Mouse (Mus musculus) liver, postnatal 0 days (tissue): Measurements from ENCODE around the gene Rasgrp3. TPM values are rescaled to one million over a fixed set of nuclear protein-coding genes. Genes with fewer than 3 reads are reported as not detected.

ENCODE experiments used
- ATAC-seq: fragments of 200-750 bp; cut with Nextera tagmentation; 2 replicates; pipeline ENCODE4 v1.8.0; 2017; ENCODE audit warnings: mild to moderate bottlenecking, moderate library complexity
- DNase-seq: peaks from one replicate; pipeline ENCODE4 v3.0.0-alpha.2; 2016
- H3K27ac ChIP-seq: fragments of 300-500 bp; sonication (generic); 2 replicates; pipeline ENCODE4 v1.5.1; 2014; ENCODE audit warnings: antibody characterized with exemption, moderate library complexity, mild to moderate bottlenecking, low read depth
- H3K27me3 ChIP-seq: fragments of 300-500 bp; sonication (generic); 2 replicates; pipeline ENCODE4 v1.6.1; 2014; ENCODE audit warnings: low read length, control low read depth, mixed read lengths; ENCODE audit not compliant: insufficient read depth
- H3K36me3 ChIP-seq: fragments of 300-500 bp; sonication (generic); replicated peaks from 2 replicates; pipeline ENCODE4 v1.6.1; 2014; ENCODE audit warnings: mild to moderate bottlenecking, control low read depth, low read length, moderate library complexity, mixed read lengths; ENCODE audit not compliant: insufficient read depth
- H3K4me1 ChIP-seq: fragments of 300-500 bp; sonication (generic); 2 replicates; pipeline ENCODE4 v1.6.1; 2014; ENCODE audit warnings: antibody characterized with exemption, mild to moderate bottlenecking, control low read depth; ENCODE audit not compliant: insufficient read depth
- H3K4me2 ChIP-seq: fragments of 300-500 bp; sonication (generic); 2 replicates; pipeline ENCODE4 v1.6.1; 2014; ENCODE audit warnings: low read depth, mild to moderate bottlenecking, low read length, moderate library complexity, mixed read lengths
- H3K4me3 ChIP-seq: fragments of 300-500 bp; sonication (generic); 2 replicates; pipeline ENCODE4 v1.5.1; 2014; ENCODE audit warnings: low read depth, low read length
- H3K9ac ChIP-seq: fragments of 300-500 bp; sonication (generic); replicated peaks from 2 replicates; pipeline ENCODE4 v1.6.1; 2014; ENCODE audit warnings: mild to moderate bottlenecking, moderate library complexity
- H3K9me3 ChIP-seq: fragments of 300-500 bp; sonication (generic); 2 replicates; pipeline ENCODE4 v1.6.1; 2016; ENCODE audit warnings: mild to moderate bottlenecking, control low read depth, low read length, mixed read lengths
- CTCF ChIP-seq: sonication (generic); IDR thresholded peaks from 2 replicates; pipeline ENCODE4 v1.5.1; 2016; ENCODE audit warnings: antibody characterized with exemption, low read depth
- EP300 ChIP-seq: IDR thresholded peaks from 2 replicates; pipeline ENCODE4 v1.6.1; 2016; ENCODE audit warnings: antibody characterized with exemption, low read depth, mild to moderate bottlenecking
- WGBS: fragments of 180-500 bp; shearing (Covaris S2); extraction: QIAGEN DNeasy Blood & Tissue Kit; methylation state at CpG from one replicate; pipeline ENCODE4 v1.1.7; 2014; ENCODE audit not compliant: insufficient replicate concordance; 5-methylcytosine and 5-hydroxymethylcytosine counted together
- polyA plus RNA-seq: library from polyadenylated mRNA; unstranded; fragments of >200 nt; fragmentation: Nextera tagmentation; extraction: Ambion mirVana; gene quantifications from 2 replicates; pipeline ENCODE4 v1.2.1, GENCODE M21; 2015

The Rasgrp3 gene
- polyA plus RNA-seq, 1 experiment from 2014 or later, result 4.1 TPM

DNA sequence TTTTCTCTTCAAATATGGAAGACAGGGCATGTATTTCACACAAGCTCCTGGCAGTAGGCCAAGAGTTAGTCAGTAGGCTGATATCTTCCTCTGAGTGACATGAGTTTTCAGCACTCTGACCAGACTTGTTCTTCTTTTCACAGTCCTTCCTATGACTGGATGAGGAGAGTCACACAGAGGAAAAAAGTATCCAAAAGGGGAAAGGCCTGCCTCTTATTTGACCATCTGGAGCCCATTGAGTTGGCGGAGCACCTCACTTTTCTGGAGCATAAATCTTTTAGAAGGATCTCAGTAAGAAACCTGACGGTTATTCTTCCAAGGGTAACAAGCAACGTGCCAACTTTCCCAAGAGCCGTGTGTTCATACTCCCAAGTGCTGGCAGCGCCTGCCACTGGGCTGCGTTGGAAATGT, 62.5 kb downstream of the Rasgrp3 start:
- Histone ChIP-seq H3K27ac (no peak overlapping the region), H3K9ac (no peak overlapping the region), H3K36me3 (no peaks in the 10 kb centered on the region), H3K4me3 (no peak overlapping the region), H3K9me3 (no peaks in the 10 kb centered on the region), H3K27me3 (no peaks in the 10 kb centered on the region), H3K4me2 (no peak overlapping the region), H3K4me1 (no peaks in the 10 kb centered on the region)
- DNase-seq (no peak), ATAC-seq (no peak)
- TF ChIP-seq EP300, result no peak
- 91% methylated on average over 6 of the region's 6 CpGs for WGBS

DNA sequence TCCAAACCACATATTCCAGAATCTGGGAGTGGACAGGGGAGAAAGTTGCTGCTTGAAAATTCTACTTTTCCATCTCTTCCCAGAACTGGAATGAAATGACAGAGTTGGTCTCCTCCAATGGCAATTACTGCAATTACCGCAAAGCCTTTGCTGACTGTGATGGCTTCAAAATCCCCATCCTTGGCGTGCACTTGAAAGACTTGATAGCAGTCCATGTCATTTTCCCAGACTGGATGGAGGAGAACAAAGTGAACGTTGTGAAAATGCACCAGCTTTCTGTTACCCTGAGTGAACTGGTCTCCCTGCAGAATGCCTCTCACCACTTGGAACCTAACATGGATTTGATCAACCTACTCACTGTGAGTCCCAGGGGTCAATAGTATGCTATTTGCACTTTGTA, 67.3 kb downstream of the Rasgrp3 start:
- ATAC-seq (no peak), DNase-seq (no peak)
- Histone ChIP-seq H3K9ac (no peak overlapping the region), H3K9me3 (no peaks in the 10 kb centered on the region), H3K4me3 (no peak overlapping the region), H3K4me1 (no peaks in the 10 kb centered on the region), H3K27me3 (no peaks in the 10 kb centered on the region), H3K27ac (no peak overlapping the region), H3K4me2 (no peak overlapping the region), H3K36me3 (no peaks in the 10 kb centered on the region)
- WGBS, result 75% methylated on average over 3 of the region's 3 CpGs
- TF ChIP-seq EP300 (no peak), CTCF (no peak)

DNA sequence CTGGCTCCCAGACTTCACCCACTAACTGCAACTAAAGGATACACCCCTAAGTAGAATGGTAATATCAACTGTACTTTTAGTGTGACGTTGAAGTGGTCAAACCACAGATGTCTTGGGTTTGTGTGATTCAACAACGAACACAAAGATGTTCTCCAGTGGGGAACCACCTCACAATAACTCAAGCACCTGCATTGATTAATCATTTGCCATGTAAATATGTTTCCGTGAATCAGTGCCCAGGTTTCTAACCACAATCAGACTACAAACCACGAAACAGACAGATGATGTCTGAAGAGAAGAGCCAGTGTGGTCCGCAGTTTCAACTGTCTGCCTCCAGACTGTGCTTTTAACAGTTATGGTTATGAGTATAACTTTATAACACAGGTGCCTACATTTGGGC, 69.4 kb downstream of the Rasgrp3 start:
- DNase-seq (no peak), ATAC-seq (no peak)
- Histone ChIP-seq H3K36me3 (no peaks in the 10 kb centered on the region), H3K4me1 (no peaks in the 10 kb centered on the region), H3K4me3 (no peak overlapping the region), H3K27me3 (no peaks in the 10 kb centered on the region), H3K4me2 (no peak overlapping the region), H3K27ac (no peak overlapping the region), H3K9ac (no peak overlapping the region), H3K9me3 (no peaks in the 10 kb centered on the region)
- TF ChIP-seq CTCF (no peak), EP300 (no peak)
- 70% methylated on average over 5 of the region's 5 CpGs for WGBS

GRCm38 (mm10) chr17:75506097-75506675, 70.5 kb downstream of the Rasgrp3 start:
- no peaks in the 10 kb centered on the region for H3K9me3 ChIP-seq
- H3K4me3 ChIP-seq, result no peak overlapping the region
- no peak overlapping the region for H3K27ac ChIP-seq
- no peaks in the 10 kb centered on the region for H3K36me3 ChIP-seq
- WGBS, result 69% methylated on average over 10 of the region's 10 CpGs
- DNase-seq (no peak), ATAC-seq (no peak)
- H3K4me1 ChIP-seq, result no peaks in the 10 kb centered on the region
- TF ChIP-seq CTCF (no peak), EP300 (no peak)
- no peak overlapping the region for H3K4me2 ChIP-seq
- no peaks in the 10 kb centered on the region for H3K27me3 ChIP-seq
- no peak overlapping the region for H3K9ac ChIP-seq

DNA sequence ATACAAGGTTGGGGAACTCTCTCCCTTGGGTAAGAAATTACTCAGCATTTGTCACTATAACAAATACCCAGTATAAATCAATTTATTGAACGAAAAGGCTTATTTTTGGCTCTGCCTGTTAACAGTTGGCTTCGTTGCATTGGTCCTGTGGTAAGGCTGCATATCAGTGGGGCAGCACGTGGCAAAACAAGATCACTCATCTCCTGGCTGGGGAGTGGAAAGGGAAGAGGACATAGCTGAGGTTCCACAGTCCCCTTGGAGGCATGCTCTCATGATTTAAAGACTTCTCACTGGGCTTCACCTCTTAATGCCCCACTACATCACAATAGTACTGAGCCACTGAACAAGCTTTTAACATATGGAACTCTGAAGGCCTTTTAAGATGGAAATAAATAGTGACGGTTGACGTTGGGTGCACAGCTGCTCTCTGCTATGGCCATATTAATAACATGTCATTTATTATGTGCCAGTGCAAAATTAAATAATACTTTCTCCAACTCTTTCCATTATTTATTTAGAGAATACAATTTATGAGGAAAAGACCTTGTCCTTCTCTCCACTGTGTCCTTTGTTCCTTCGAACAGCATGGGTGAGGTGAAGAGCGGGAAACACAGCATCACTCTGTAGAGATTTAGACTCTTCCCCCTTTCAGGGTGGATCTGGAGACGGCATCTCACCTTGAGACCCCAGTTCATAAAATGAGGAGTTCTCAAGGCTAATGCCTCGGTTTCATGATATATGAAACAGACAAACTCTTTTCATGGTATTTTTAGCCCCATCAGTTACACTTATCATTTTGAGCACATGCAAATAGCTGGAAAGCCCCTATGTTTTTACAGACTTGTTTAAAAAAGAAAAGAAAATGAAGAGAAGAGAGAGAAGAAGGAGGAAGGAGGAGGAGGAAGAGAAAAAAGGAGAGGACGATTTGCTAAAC, 71.3 kb downstream of the Rasgrp3 start:
- ATAC-seq, result no peak

DNA sequence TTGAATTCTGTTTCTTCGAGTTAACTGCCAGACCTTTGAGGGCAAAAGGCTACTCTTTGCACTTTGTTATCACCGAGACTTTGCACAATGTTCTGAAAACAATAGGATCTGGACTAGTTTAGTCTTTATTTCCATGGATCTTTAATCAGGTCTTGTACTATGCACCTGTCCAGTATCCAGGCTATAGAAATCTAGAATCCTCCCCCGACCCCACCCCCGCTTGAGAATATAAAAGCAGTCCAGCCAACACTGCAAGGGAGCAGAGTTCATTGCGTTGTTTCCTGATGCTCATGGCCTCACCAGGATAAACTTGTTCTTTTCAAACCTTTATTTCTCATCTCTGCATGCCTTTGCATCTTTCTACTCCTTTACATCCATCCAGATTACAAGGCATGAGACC, 73.6 kb downstream of the Rasgrp3 start:
- Histone ChIP-seq H3K4me3 (no peak overlapping the region), H3K9ac (no peak overlapping the region), H3K27me3 (no peaks in the 10 kb centered on the region), H3K36me3 (no peaks in the 10 kb centered on the region), H3K27ac (no peak overlapping the region), H3K9me3 (no peaks in the 10 kb centered on the region), H3K4me1 (no peaks in the 10 kb centered on the region), H3K4me2 (no peak overlapping the region)
- 79% methylated on average over 5 of the region's 5 CpGs for WGBS
- no peak for ATAC-seq
- TF ChIP-seq CTCF, result no peak
- no peak for TF ChIP-seq EP300
- no peak for DNase-seq

More for the DNA sequence above, 71.3 kb downstream of the Rasgrp3 start:
- H3K36me3 ChIP-seq, result no peaks in the 10 kb centered on the region
- no peak overlapping the region for H3K9ac ChIP-seq
- no peak overlapping the region for H3K27ac ChIP-seq
- no peak overlapping the region for H3K4me2 ChIP-seq
- no peaks in the 10 kb centered on the region for H3K9me3 ChIP-seq
- H3K27me3 ChIP-seq, result no peaks in the 10 kb centered on the region
- no peaks in the 10 kb centered on the region for H3K4me1 ChIP-seq
- DNase-seq, result no peak
- no peak overlapping the region for H3K4me3 ChIP-seq
- WGBS, result 77% methylated on average over 10 of the region's 10 CpGs
- TF ChIP-seq EP300 (no peak), CTCF (no peak)
